Mouse (Mus musculus): Measurements from ENCODE around the gene Gm16253. TPM values are rescaled to one million over a fixed set of nuclear protein-coding genes. Genes with fewer than 3 reads are reported as not detected.

The Gm16253 gene
- total and polyA plus RNA-seq, 3 experiments = 1.8 to 2.8 TPM; not detected in 1

- no peaks in the 10 kb centered on the region for H3K79me2 ChIP-seq (replicated peaks; ENCODE audit: control insufficient read depth, insufficient read depth, low read length)
- no peak overlapping the region for H3K9ac ChIP-seq (ENCODE audit: low read depth, low read length)
- no peaks in the 10 kb centered on the region for H3K27me3 ChIP-seq (ENCODE audit: control insufficient read depth, insufficient read depth, low read length)
- no peak overlapping the region for H3K4me3 ChIP-seq
- peak; percentile 32 to 54 for DNase-seq
- TF ChIP-seq CTCF (IDR thresholded peaks at IDR 0.05) (no peak), POLR2A (IDR thresholded peaks at IDR 0.05; ENCODE audit: insufficient read depth, low read depth, low read length) (no peak), EP300 (IDR thresholded peaks at IDR 0.05; ENCODE audit: insufficient read depth, low read depth, low read length) (no peak)
- peaks cover 42% of the 10 kb centered on the region for H3K4me1 ChIP-seq (ENCODE audit: control insufficient read depth, insufficient read depth, low read length)
- peak overlapping the region; percentile 100 for H3K27ac ChIP-seq
- 56% methylated on average over 8 of the region's 8 CpGs for WGBS
- peaks cover 2% of the 10 kb centered on the region; the same call in 1 of the 2 replicates for H3K36me3 ChIP-seq (ENCODE audit: control insufficient read depth, insufficient read depth, low read length)
- intact Hi-C loops (cut with DNase I) = no loop called here
Measured at GRCm38 (mm10) chr3:96568605-96569004, 8.2 kb upstream of the Gm16253 start.

DNA sequence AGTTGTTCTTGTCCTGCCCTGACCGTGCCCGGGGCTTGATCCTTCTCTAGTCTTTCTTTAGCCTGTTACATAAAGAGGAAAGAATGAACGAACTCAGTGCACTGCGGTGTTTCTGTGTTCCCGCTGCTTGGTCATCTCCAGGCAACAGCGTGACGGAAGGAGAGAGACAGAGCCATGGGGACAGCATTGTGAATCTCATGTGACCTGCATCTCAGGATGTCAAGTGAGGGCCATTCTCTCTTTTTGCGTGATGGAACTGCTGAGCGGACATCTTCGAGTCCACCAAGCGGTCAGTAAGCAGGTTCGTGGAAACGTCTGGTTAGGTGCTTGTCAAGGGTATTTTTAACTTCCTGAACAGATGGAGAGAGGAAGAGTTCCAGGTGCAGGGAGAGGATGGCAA is 7.3 kb upstream of the Gm16253 start:
- no peaks in the 10 kb centered on the region for H3K79me2 ChIP-seq (replicated peaks; ENCODE audit: control insufficient read depth, insufficient read depth, low read length)
- TF ChIP-seq CTCF (IDR thresholded peaks at IDR 0.05) (no peak), POLR2A (IDR thresholded peaks at IDR 0.05; ENCODE audit: insufficient read depth, low read depth, low read length) (0 out of 2 replicates have a peak, but pooled peaks have one; percentile 28), EP300 (IDR thresholded peaks at IDR 0.05; ENCODE audit: insufficient read depth, low read depth, low read length) (peak; percentile 97)
- DNase-seq = peak; percentile 52 to 68
- H3K4me3 ChIP-seq = peak overlapping the region; percentile 39; the same call in 1 of the 2 replicates
- intact Hi-C loops (cut with DNase I) = no loop called here
- H3K9ac ChIP-seq (ENCODE audit: low read depth, low read length) = peak overlapping the region; percentile 21
- H3K27ac ChIP-seq = peak overlapping the region; percentile 100
- H3K4me1 ChIP-seq (ENCODE audit: control insufficient read depth, insufficient read depth, low read length) = peaks cover 42% of the 10 kb centered on the region
- 62% methylated on average over 13 of the region's 13 CpGs for WGBS
- H3K27me3 ChIP-seq (ENCODE audit: control insufficient read depth, insufficient read depth, low read length) = no peaks in the 10 kb centered on the region
- no peaks in the 10 kb centered on the region; the same call in 1 of the 2 replicates for H3K36me3 ChIP-seq (ENCODE audit: control insufficient read depth, insufficient read depth, low read length)

GRCm38 (mm10) chr3:96569966-96570605 is 6.7 kb upstream of the Gm16253 start:
- DNase-seq = no peak
- H3K4me1 ChIP-seq (ENCODE audit: control insufficient read depth, insufficient read depth, low read length) = peaks cover 42% of the 10 kb centered on the region
- intact Hi-C loops (cut with DNase I) = no loop called here

GRCm38 (mm10) chr3:96570643-96571042 is 6.1 kb upstream of the Gm16253 start:
- no peak; the same call in 1 of the 2 replicates for TF ChIP-seq POLR2A (IDR thresholded peaks at IDR 0.05; ENCODE audit: insufficient read depth, low read depth, low read length)
- no peak for TF ChIP-seq EP300 (IDR thresholded peaks at IDR 0.05; ENCODE audit: insufficient read depth, low read depth, low read length)
- TF ChIP-seq CTCF (IDR thresholded peaks at IDR 0.05) = no peak
- Histone ChIP-seq H3K79me2 (replicated peaks; ENCODE audit: control insufficient read depth, insufficient read depth, low read length) (no peaks in the 10 kb centered on the region), H3K27me3 (ENCODE audit: control insufficient read depth, insufficient read depth, low read length) (no peaks in the 10 kb centered on the region), H3K4me3 (peak overlapping the region; percentile 4; the same call in 1 of the 2 replicates), H3K4me1 (ENCODE audit: control insufficient read depth, insufficient read depth, low read length) (peaks cover 46% of the 10 kb centered on the region), H3K9ac (ENCODE audit: low read depth, low read length) (peak overlapping the region; percentile 10; the same call in 1 of the 2 replicates), H3K27ac (peak overlapping the region; percentile 100), H3K36me3 (ENCODE audit: control insufficient read depth, insufficient read depth, low read length) (no peaks in the 10 kb centered on the region; the same call in 1 of the 2 replicates)
- DNase-seq = peak; percentile 44 to 45
- intact Hi-C loops (cut with DNase I) = no loop called here
- 21% methylated on average over 7 of the region's 7 CpGs for WGBS

More at GRCm38 (mm10) chr3:96569966-96570605, 6.7 kb upstream of the Gm16253 start:
- no peak for TF ChIP-seq CTCF (IDR thresholded peaks at IDR 0.05)
- TF ChIP-seq POLR2A (IDR thresholded peaks at IDR 0.05; ENCODE audit: insufficient read depth, low read depth, low read length) = no peak
- 71% methylated on average over 11 of the region's 11 CpGs for WGBS
- Histone ChIP-seq H3K27ac (peak overlapping the region; percentile 100), H3K36me3 (ENCODE audit: control insufficient read depth, insufficient read depth, low read length) (no peaks in the 10 kb centered on the region; the same call in 1 of the 2 replicates), H3K4me3 (peak overlapping the region; percentile 39), H3K9ac (ENCODE audit: low read depth, low read length) (peak overlapping the region; percentile 21), H3K79me2 (replicated peaks; ENCODE audit: control insufficient read depth, insufficient read depth, low read length) (no peaks in the 10 kb centered on the region), H3K27me3 (ENCODE audit: control insufficient read depth, insufficient read depth, low read length) (no peaks in the 10 kb centered on the region)

DNA sequence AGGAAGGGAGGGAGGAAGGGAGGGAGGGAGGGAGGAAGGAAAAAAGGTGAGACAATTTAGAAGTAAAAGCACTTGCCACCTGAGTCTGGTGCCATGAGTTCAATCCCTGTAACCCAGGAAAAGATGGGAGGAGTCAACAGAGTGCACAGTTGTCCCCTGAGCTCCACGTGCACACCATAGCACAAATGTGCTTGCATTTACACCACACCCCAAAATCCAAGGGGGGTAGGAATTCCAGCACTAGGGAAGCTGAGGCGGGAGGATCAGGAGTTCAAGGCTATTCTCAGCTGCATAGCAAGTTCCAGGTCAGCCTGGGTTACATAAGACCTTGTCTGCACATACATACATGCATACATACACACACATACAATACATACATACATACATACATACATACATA is 5.4 kb upstream of the Gm16253 start:
- 39% methylated on average over 2 of the region's 2 CpGs for WGBS
- no peaks in the 10 kb centered on the region for H3K79me2 ChIP-seq (replicated peaks; ENCODE audit: control insufficient read depth, insufficient read depth, low read length)
- no peaks in the 10 kb centered on the region; the same call in 1 of the 2 replicates for H3K36me3 ChIP-seq (ENCODE audit: control insufficient read depth, insufficient read depth, low read length)
- H3K27ac ChIP-seq = peak overlapping the region; percentile 100
- peaks cover 50% of the 10 kb centered on the region for H3K4me1 ChIP-seq (ENCODE audit: control insufficient read depth, insufficient read depth, low read length)
- TF ChIP-seq EP300 (IDR thresholded peaks at IDR 0.05; ENCODE audit: insufficient read depth, low read depth, low read length) (no peak), CTCF (IDR thresholded peaks at IDR 0.05) (no peak), POLR2A (IDR thresholded peaks at IDR 0.05; ENCODE audit: insufficient read depth, low read depth, low read length) (no peak)
- no peaks in the 10 kb centered on the region for H3K27me3 ChIP-seq (ENCODE audit: control insufficient read depth, insufficient read depth, low read length)
- peak in 1 of 2 experiments; percentile 31 for DNase-seq
- H3K4me3 ChIP-seq = no peak overlapping the region
- peak overlapping the region; percentile 10; the same call in 1 of the 2 replicates for H3K9ac ChIP-seq (ENCODE audit: low read depth, low read length)
- intact Hi-C loops (cut with DNase I) = no loop called here
